Mouse (Mus musculus) embryonic facial prominence, embryonic 14.5 days (tissue): ENCODE measurements at regions not wholly inside any gene's neighbourhood (a gene's known extent, or its start where the extent isn't known, plus 50 kb on each side); places are given as distances from the start of the nearest gene placed in this dataset.

Experiments
- ATAC-seq: fragments of 200-750 bp; cut with Nextera tagmentation; 2 replicates; pipeline ENCODE4 v1.8.0; 2017; ENCODE audit warnings: low read depth, moderate number of reproducible peaks, moderate TSS enrichment
- DNase-seq: peaks from one replicate; pipeline ENCODE4 v3.0.0-alpha.2; 2015; ENCODE audit warnings: low spot score
- H3K27ac ChIP-seq: fragments of 300-500 bp; sonication (generic); replicated peaks from 2 replicates; pipeline ENCODE4 v1.5.1; 2014; ENCODE audit warnings: low read depth, mild to moderate bottlenecking, low read length, moderate library complexity
- H3K27me3 ChIP-seq: fragments of 300-500 bp; sonication (generic); replicated peaks from 2 replicates; pipeline ENCODE4 v1.6.1; 2014; ENCODE audit warnings: low read length; ENCODE audit not compliant: control insufficient read depth, insufficient read depth
- H3K36me3 ChIP-seq: fragments of 300-500 bp; sonication (generic); 2 replicates; pipeline ENCODE4 v1.6.1; 2014; ENCODE audit warnings: low read length, mixed read lengths; ENCODE audit not compliant: control insufficient read depth, insufficient read depth
- H3K4me1 ChIP-seq: fragments of 300-500 bp; sonication (generic); 2 replicates; pipeline ENCODE4 v1.6.1; 2014; ENCODE audit warnings: antibody characterized with exemption, low read length; ENCODE audit not compliant: control insufficient read depth, insufficient read depth
- H3K4me2 ChIP-seq: fragments of 300-500 bp; sonication (generic); 2 replicates; pipeline ENCODE4 v1.6.1; 2014; ENCODE audit warnings: low read depth, mild to moderate bottlenecking, low read length, moderate library complexity, mixed read lengths
- H3K4me3 ChIP-seq: fragments of 300-500 bp; sonication (generic); 2 replicates; pipeline ENCODE4 v1.5.1; 2014; ENCODE audit warnings: low read depth, mild to moderate bottlenecking, low read length
- H3K9ac ChIP-seq: fragments of 300-500 bp; sonication (generic); 2 replicates; pipeline ENCODE4 v1.6.1; 2014; ENCODE audit warnings: low read depth, mild to moderate bottlenecking, low read length, moderate library complexity, mixed read lengths
- H3K9me3 ChIP-seq: fragments of 300-500 bp; sonication (generic); 2 replicates; pipeline ENCODE4 v1.6.1; 2016; ENCODE audit warnings: low read length; ENCODE audit not compliant: control insufficient read depth
- WGBS: fragments of 180-500 bp; shearing (Covaris S2); extraction: QIAGEN DNeasy Blood & Tissue Kit; methylation state at CpG from one replicate; pipeline ENCODE4 v1.1.7; 2014; 5-methylcytosine and 5-hydroxymethylcytosine counted together

GRCm38 (mm10) chr10:99959279-99959678 lies 56.2 kb upstream of the Kitl start:
- no peak overlapping the region for H3K27ac ChIP-seq
- no peak for ATAC-seq
- H3K4me3 ChIP-seq: no peak overlapping the region
- 70% methylated on average over 3 of the region's 3 CpGs for WGBS
- DNase-seq: no peak
- no peaks in the 10 kb centered on the region for H3K9me3 ChIP-seq
- no peaks in the 10 kb centered on the region for H3K4me1 ChIP-seq
- no peaks in the 10 kb centered on the region for H3K27me3 ChIP-seq
- H3K9ac ChIP-seq: no peak overlapping the region
- H3K36me3 ChIP-seq: no peaks in the 10 kb centered on the region
- H3K4me2 ChIP-seq: no peak overlapping the region

- H3K4me3 ChIP-seq: no peak overlapping the region
- WGBS: 81% methylated on average over 7 of the region's 7 CpGs
- no peaks in the 10 kb centered on the region for H3K9me3 ChIP-seq
- no peak overlapping the region for H3K9ac ChIP-seq
- no peak overlapping the region for H3K27ac ChIP-seq
- DNase-seq (no peak), ATAC-seq (no peak)
- H3K4me1 ChIP-seq: no peaks in the 10 kb centered on the region
- H3K27me3 ChIP-seq: no peaks in the 10 kb centered on the region
- H3K4me2 ChIP-seq: no peak overlapping the region
- H3K36me3 ChIP-seq: no peaks in the 10 kb centered on the region
These were observed 62.9 kb upstream of the Kitl start for GRCm38 (mm10) chr10:99952486-99952885.

GRCm38 (mm10) chr10:99951718-99952117 lies 63.7 kb upstream of the Kitl start:
- H3K4me3 ChIP-seq: no peak overlapping the region
- no peaks in the 10 kb centered on the region for H3K9me3 ChIP-seq
- H3K27ac ChIP-seq: no peak overlapping the region
- no peak overlapping the region for H3K9ac ChIP-seq
- H3K4me2 ChIP-seq: no peak overlapping the region
- H3K4me1 ChIP-seq: no peaks in the 10 kb centered on the region
- no peaks in the 10 kb centered on the region for H3K27me3 ChIP-seq
- H3K36me3 ChIP-seq: no peaks in the 10 kb centered on the region
- no peak for ATAC-seq
- peak; percentile 13 for DNase-seq
- 73% methylated on average over 4 of the region's 4 CpGs for WGBS

GRCm38 (mm10) chr10:99951316-99951715 lies 64.1 kb upstream of the Kitl start:
- no peaks in the 10 kb centered on the region for H3K27me3 ChIP-seq
- 90% methylated on average over 6 of the region's 6 CpGs for WGBS
- H3K4me1 ChIP-seq: no peaks in the 10 kb centered on the region
- no peak for ATAC-seq
- no peaks in the 10 kb centered on the region for H3K9me3 ChIP-seq
- H3K4me3 ChIP-seq: no peak overlapping the region
- H3K4me2 ChIP-seq: no peak overlapping the region
- no peak for DNase-seq
- H3K36me3 ChIP-seq: no peaks in the 10 kb centered on the region
- no peak overlapping the region for H3K27ac ChIP-seq
- no peak overlapping the region for H3K9ac ChIP-seq

- ATAC-seq (no peak), DNase-seq (peak; percentile 4)
- Histone ChIP-seq H3K36me3 (no peaks in the 10 kb centered on the region), H3K9ac (no peak overlapping the region), H3K4me2 (no peak overlapping the region), H3K9me3 (no peaks in the 10 kb centered on the region), H3K27me3 (no peaks in the 10 kb centered on the region), H3K4me1 (no peaks in the 10 kb centered on the region), H3K27ac (no peak overlapping the region), H3K4me3 (no peak overlapping the region)
- 57% methylated on average over 3 of the region's 3 CpGs for WGBS
These were observed 66.7 kb upstream of the Kitl start for GRCm38 (mm10) chr10:99948740-99949139.

GRCm38 (mm10) chr10:99945418-99945817 lies 70.0 kb upstream of the Kitl start:
- Histone ChIP-seq H3K4me2 (no peak overlapping the region), H3K9me3 (no peaks in the 10 kb centered on the region), H3K9ac (no peak overlapping the region), H3K4me3 (no peak overlapping the region), H3K27ac (no peak overlapping the region), H3K4me1 (no peaks in the 10 kb centered on the region), H3K36me3 (no peaks in the 10 kb centered on the region), H3K27me3 (no peaks in the 10 kb centered on the region)
- DNase-seq: peak; percentile 1
- WGBS: 58% methylated on average over 3 of the region's 3 CpGs
- no peak for ATAC-seq

- Histone ChIP-seq H3K27ac (no peak overlapping the region), H3K4me1 (no peaks in the 10 kb centered on the region), H3K9ac (no peak overlapping the region), H3K36me3 (no peaks in the 10 kb centered on the region), H3K9me3 (no peaks in the 10 kb centered on the region), H3K27me3 (no peaks in the 10 kb centered on the region), H3K4me2 (no peak overlapping the region), H3K4me3 (no peak overlapping the region)
- WGBS: 70% methylated on average over 11 of the region's 11 CpGs
- DNase-seq (no peak), ATAC-seq (no peak)
These were observed 73.8 kb upstream of the Kitl start for GRCm38 (mm10) chr10:99941665-99942064.

GRCm38 (mm10) chr10:99938901-99939300 lies 76.5 kb upstream of the Kitl start:
- H3K9me3 ChIP-seq: no peaks in the 10 kb centered on the region
- no peaks in the 10 kb centered on the region for H3K27me3 ChIP-seq
- no peaks in the 10 kb centered on the region for H3K4me1 ChIP-seq
- no peak overlapping the region for H3K4me2 ChIP-seq
- no peaks in the 10 kb centered on the region for H3K36me3 ChIP-seq
- no peak overlapping the region for H3K9ac ChIP-seq
- no peak overlapping the region for H3K27ac ChIP-seq
- WGBS: 41% methylated on average over 6 of the region's 6 CpGs
- ATAC-seq: no peak
- H3K4me3 ChIP-seq: no peak overlapping the region
- no peak for DNase-seq

- DNase-seq: no peak
- Histone ChIP-seq H3K4me3 (no peak overlapping the region), H3K27me3 (no peaks in the 10 kb centered on the region), H3K9ac (no peak overlapping the region), H3K27ac (no peak overlapping the region), H3K4me2 (no peak overlapping the region), H3K9me3 (no peaks in the 10 kb centered on the region), H3K36me3 (no peaks in the 10 kb centered on the region), H3K4me1 (no peaks in the 10 kb centered on the region)
- 66% methylated on average over 1 of the region's 1 CpGs for WGBS
- no peak for ATAC-seq
These were observed 77.4 kb upstream of the Kitl start for GRCm38 (mm10) chr10:99937921-99938618.
